Mouse (Mus musculus) left cerebral cortex, postnatal 25 days (tissue): ENCODE results near the gene Chuk. TPM values are rescaled to one million over a fixed set of nuclear protein-coding genes. Genes with fewer than 3 reads are reported as not detected.
A peak's percentile ranks its signal among the peaks of the same experiment; 100 is the strongest.

Experiments
- DNase-seq, 2 experiments: peaks; one replicate each; pipeline ENCODE4 v3.0.0; 2022; ENCODE audit warnings: low spot score in 2 of 2, mixed read lengths in 1 of 2
- intact Hi-C: fragments of 180-260 bp; cut with DNase I; formaldehyde crosslinking; loops from one replicate; pipeline ENCODE4 v1.15.1; 2025
- total RNA-seq, 2 experiments: library from RNA; stranded (reverse); gene quantifications; 2 replicates each; pipeline ENCODE4 v1.2.3; 2021

The Chuk gene
- total RNA-seq, 2 experiments from 2014 or later = 42.2 to 54.8 TPM

DNA sequence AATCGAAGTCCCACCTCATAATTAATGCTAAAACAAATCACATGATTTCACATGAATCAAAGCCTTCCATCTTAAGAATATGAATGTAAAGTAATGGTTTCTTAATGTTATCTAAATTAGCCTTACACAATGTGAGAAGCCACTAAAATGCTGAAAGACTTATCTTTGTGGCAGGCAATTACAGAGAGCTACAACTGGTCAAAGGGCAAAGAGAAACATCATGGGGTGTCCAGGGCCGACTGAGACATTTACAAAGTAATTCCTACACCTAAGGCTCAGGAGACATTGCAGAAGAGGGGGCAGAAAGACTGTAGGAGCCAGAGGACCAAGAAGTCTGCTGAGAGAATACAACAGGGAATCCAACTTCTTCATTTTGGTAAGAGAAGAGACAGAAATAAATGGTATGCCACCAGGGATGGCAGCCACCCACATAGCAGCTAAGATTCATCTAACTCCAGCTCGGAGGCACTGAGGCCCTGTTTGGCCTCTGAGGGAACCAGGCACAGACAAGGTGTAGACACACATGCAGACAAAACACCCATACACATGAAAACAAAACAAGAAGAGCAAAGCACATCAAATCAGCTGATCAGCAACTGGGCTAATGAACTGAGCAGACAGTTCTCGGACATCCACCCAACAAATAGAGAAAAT is 52.0 kb downstream of the Chuk start:
- intact Hi-C loops = no loop called here
- DNase-seq = peak in 1 of 2 experiments; percentile 53

DNA sequence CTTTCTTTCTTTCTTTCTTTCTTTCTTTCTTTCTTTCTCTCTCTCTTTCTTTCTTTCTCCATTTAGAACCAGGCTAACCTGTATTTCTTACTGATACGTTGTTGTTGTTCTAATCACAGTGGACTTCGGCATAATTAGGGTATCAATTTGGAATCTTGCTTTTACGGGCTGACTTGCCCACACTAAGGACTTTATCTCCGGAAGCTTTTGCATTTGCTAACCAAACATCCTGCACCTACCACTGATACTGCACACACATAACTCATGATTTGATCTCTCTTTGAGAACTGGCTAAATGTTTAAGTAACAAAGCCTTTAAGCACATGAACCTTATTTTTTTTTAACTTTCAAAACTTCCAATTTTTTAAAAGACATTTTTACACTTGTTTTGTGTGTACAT is 56.9 kb downstream of the Chuk start:
- DNase-seq = no peak
- intact Hi-C loops = no loop called here

DNA sequence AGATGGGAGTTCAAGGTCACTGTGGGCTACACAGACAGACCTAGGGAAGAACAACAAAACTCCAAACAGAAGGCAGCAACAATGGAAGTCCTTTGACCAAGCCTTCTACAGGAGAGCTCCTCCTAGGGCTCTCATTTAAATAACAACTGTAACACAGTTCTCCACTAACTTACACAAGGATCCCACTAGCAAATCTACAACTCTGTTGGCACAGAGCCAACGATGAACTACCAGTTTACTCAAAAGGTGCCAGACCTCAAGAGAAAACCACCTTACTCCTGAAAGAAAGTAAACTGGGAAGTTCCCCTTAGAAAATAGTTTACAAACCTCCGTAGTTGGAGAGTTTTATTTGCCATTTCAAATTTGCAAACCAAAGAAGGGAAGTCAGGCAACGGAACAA is 58.0 kb downstream of the Chuk start:
- intact Hi-C loops = no loop called here

DNA sequence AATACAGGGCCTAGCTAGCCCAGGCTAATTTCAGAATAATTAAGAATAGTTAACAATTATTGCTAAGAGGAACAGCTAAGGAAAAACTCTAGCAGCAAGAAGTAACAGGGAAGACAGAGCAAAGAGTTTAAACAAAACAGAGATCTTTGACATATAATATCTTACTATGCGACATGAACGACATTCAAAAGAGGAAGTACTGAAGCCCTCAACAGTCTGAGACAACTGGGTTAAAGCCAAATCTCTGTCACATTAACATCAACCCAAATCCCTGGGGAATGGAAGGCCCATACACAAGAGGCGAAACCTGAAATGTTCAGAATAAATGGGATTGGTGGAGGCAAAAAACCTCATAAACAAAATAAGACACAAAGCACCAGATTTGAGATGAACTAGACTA is 61.4 kb downstream of the Chuk start:
- intact Hi-C loops = no loop called here
- DNase-seq = no peak

More for the DNA sequence above, 58.0 kb downstream of the Chuk start:
- no peak for DNase-seq

DNA sequence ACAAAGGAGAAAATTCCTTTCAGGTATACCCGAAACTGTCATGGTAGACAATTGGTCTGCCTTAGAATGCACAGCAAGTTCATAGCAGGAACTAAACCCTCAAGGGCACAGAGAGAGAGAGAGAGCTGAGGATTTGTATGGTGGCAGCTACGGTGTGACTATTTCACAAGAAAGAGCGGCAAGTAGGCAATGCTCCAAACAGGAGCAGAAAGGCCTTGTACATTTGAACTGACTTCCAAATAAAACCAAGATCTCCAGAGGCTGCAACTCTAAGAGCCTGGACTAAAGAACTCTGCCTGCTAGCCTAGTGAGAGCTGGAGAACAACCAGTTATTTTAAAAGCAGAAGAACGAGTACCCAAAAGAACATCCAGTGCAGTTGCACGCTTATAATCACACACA is 65.2 kb downstream of the Chuk start:
- no peak for DNase-seq
- intact Hi-C loops = no loop called here

DNA sequence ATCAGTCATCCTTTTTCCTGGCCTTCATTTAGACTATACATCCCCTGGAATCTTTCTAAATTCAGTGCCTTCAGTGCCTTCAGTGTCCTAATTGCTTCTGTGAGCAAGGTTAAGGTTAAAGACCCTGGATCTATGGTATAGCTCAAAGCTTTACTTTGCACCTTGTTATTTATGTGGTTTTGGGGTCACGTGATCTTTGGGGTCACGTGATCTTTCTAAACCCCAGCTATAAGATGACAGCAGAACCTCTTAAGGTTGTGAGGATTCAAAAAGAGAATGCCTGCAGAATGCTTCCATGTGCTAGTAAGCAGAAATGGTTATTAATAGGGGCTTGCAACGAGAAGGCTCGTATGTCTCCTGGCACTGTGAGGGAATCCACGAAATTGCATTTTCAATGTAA is 73.9 kb downstream of the Chuk start:
- intact Hi-C loops = no loop called here
- DNase-seq = no peak

DNA sequence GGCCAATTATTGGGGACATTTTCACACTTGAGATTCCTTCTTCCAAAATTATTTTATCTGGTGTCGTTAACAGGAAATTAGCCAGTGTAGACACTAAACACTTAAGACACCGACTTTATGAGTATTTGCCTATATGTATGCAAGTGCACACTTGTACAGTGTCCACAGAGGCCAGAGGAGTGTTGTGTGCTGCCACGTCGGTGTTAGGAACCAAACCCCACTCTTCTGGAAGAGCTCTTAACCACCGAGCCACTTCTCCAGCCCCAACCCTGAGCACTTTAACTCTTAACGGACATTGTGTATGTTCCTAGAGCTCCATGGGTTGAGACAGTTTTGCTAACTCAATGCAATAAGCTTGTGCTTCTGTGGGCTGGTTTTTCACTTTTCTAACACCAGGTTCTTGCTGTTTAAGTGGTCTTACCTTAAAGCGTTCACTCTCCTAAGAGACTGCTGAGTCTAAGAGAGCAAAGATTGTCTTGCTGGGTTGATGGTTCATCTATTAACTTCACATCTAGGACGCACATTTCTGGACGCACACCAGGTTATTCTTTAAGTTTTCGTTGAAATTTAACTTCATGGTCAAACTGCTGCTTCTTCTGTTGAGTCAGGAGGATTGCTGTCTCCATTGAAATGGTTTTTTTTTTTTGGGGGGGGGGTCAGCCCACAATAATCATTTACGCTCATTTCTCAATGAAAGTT is 75.1 kb downstream of the Chuk start:
- DNase-seq = no peak
- intact Hi-C loops = no loop called here

DNA sequence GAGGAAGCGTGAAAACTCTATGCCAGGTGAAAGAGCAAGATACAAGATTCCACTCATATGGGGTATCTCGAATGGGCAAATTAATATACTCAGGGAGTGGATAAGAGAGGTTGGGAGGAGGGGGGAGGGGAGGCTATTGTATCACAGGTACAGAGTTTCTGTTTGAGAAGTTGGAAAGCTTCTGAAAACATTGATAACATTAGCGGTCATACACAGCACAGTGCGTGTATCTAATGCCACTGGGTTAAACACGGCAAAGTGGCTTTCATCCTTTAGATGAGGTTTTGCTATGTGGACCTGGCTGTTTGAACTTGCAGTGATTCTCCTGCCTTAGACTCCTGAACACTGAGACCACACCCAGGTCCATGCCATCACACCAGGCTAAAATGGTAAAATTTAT is 77.3 kb downstream of the Chuk start:
- no peak for DNase-seq
- intact Hi-C loops = no loop called here

DNA sequence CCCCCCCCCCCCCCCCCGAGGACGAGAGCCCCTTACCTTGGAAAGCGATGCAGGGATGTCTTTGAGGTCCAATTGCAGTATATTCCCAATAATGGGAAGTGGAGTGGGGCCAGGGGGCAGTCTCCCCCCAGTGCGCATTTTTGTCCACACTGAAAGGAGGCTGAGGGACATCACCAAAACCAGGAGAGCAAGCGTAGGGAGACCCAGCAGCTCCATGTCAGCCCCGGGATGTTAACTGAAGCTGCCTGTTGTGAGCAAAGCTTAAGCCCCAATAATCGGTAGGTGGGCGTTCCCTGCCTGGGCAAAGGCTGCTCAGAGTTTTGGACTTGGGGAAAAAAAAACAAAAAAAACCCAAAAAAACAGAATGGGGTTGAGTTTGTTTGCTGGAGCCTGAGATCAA is 78.3 kb downstream of the Chuk start, which contains the start of gene Cyp2c23:
Cyp2c23 (minus strand) TSS at position 237 of the 400 bp plus-strand sequence.
- DNase-seq = no peak
- intact Hi-C loops = no loop called here

DNA sequence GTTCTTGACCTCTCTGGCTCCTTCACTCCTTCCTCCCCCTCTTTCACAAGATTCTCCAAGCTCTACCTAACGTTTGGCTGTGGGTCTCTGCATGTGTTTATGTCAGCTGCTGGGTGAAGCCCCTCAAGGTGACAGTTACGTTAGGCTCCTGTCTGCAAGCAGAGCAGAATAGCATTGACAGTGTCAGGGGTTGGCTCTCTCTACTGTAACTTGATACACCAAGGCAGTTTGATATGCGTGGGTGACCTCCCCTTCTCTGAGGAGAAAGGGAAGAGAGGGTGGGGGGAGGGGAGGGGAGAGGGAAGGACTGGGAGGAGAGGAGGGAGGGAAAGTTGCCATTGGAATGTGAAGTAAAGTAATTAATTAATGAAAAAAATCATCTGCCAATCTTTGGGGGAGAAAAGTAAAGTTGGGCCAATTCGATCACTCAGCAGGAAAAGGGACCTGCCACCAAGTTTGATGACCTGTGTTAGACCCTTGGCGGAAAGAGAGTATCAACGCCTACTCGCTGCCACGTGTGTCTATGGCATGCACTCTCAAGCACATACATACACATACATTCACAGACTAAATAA is 80.2 kb downstream of the Chuk start:
- intact Hi-C loops = no loop called here
- no peak for DNase-seq

DNA sequence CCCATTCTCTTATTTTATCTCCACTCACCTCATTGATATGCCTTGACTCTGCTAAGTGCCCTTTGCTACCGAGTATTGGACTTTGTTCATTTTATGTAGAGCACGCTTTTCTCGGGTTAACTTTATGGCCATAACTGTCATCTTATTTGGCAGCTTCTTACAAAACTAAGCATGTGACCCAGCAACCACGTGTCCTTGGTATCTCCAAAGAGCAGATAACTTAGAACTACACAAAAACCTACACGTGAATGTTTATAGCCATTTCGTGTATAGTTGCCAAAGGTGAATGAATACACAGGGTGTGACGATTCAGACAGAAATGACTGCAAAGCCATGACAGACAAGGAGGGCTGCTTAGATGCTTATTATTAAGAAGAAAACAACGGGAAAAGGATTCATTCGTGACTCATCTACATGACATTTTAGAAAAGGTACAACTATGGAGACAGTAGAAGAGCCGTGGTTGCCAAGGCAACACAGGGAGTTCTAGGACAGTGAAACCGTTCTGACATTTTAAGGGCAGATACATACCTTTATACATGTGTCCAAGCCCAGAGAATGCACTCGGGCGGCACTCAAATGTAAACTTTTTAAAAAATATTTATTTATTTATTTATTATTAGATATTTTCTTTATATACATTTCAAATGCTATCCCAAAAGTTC is 82.2 kb downstream of the Chuk start:
- intact Hi-C loops = no loop called here
- DNase-seq = peak in 1 of 2 experiments; percentile 16

Other genes starting within 250 kb of the Chuk start
- 10 to 100 TPM in 1 of 2 experiments, 1 to 10 TPM in 1; 10.0 to 13.3 TPM for gene Dnmbp, start 167.3 kb downstream of the Chuk start, total RNA-seq
- gene Cpn1, start 120.9 kb downstream of the Chuk start, total RNA-seq = under 1 TPM; 0.18 to 0.43 TPM
- gene Cyp2c23, start 78.3 kb downstream of the Chuk start, total RNA-seq = under 1 TPM; 0.16 to 0.37 TPM
- 10 to 100 TPM; 21.4 to 25.5 TPM for gene Erlin1, start 37.7 kb downstream of the Chuk start, total RNA-seq
- gene Cwf19l1, start 28.4 kb upstream of the Chuk start, total RNA-seq = 10 to 100 TPM; 17.5 to 18.2 TPM
- 10 to 100 TPM; 62.9 to 65.0 TPM for gene Bloc1s2, start 39.0 kb upstream of the Chuk start, total RNA-seq
- under 1 TPM; 0.14 to 0.16 TPM for gene Pkd2l1, start 85.0 kb upstream of the Chuk start, total RNA-seq
- 1 to 10 TPM; 2.2 to 3.2 TPM for gene Scd3, start 95.8 kb upstream of the Chuk start, total RNA-seq
- gene Scd2, start 186.2 kb upstream of the Chuk start, total RNA-seq = 100 to 1,000 TPM; 585 to 640 TPM
- 1 to 10 TPM; 2.2 to 2.3 TPM for gene Scd4, start 225.6 kb upstream of the Chuk start, total RNA-seq